Mouse (Mus musculus): Measurements from ENCODE around the gene Dnajc1. TPM values are rescaled to one million over a fixed set of nuclear protein-coding genes. Genes with fewer than 3 reads are reported as not detected.

Dnajc1 gene
- polyA plus RNA-seq, 1 experiment from 2014 or later, result 30.8 TPM

DNA sequence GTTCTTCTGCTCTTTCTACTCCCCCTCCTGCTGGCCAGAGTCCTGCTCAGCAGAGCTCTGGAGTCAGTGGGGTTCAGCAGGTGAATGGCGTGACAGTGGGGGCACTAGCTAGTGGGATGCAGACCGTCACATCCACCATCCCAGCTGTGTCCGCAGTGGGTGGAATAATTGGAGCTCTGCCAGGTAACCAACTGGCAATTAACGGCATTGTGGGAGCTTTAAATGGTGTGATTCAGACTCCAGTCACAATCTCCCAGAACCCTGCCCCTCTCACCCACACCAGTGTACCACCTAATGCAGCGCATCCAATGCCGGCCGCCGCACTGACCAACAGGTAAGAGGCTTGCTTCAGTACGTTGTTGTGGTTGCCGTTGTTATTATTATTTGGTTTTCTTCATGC lies 185.8 kb downstream of the Dnajc1 start:
- no peaks in the 10 kb centered on the region for H3K27me3 ChIP-seq (ENCODE audit: control insufficient read depth, insufficient read depth, low read length)
- H3K9me3 ChIP-seq (replicated peaks; ENCODE audit: control insufficient read depth, low read length), result no peaks in the 10 kb centered on the region
- H3K4me1 ChIP-seq (ENCODE audit: control insufficient read depth, insufficient read depth, low read length), result no peaks in the 10 kb centered on the region
- no peak overlapping the region for H3K27ac ChIP-seq (replicated peaks; ENCODE audit: low read depth, low read length)
- H3K9ac ChIP-seq (replicated peaks; ENCODE audit: low read length), result no peak overlapping the region
- H3K4me3 ChIP-seq (ENCODE audit: low read depth, low read length), result no peak overlapping the region
- peaks cover 10% of the 10 kb centered on the region for H3K36me3 ChIP-seq (replicated peaks; ENCODE audit: control insufficient read depth, insufficient read depth, low read depth, low read length)
- ATAC-seq (replicated peaks; ENCODE audit: insufficient number of reproducible peaks, low FRiP score, low TSS enrichment, low read depth), result no peak
- 92% methylated on average over 10 of the region's 10 CpGs for WGBS
- DNase-seq (ENCODE audit: low spot score), result no peak
- no peak overlapping the region for H3K4me2 ChIP-seq (ENCODE audit: low read depth, low read length)

DNA sequence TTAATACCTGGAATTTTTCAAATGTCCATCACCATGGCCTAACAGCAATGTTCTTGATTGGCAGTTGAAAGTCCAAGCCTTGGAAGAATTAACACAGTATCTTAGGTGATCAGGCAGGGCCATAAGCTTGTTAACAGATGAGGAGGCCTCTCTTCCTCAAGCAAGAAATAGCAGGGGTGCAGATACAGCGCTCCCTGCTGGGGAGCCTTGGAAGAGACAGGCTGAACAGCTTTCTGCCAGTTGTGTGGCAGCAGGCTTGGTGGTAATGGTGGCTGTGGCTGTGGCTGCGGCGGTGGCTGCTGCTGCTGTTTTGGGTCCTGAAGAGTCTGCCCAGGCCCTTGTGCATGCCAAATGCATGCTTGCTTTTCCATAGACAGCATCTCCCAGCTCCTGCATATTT lies 187.5 kb downstream of the Dnajc1 start:
- ATAC-seq (replicated peaks; ENCODE audit: insufficient number of reproducible peaks, low FRiP score, low TSS enrichment, low read depth), result no peak
- peaks cover 10% of the 10 kb centered on the region for H3K36me3 ChIP-seq (replicated peaks; ENCODE audit: control insufficient read depth, insufficient read depth, low read depth, low read length)

DNA sequence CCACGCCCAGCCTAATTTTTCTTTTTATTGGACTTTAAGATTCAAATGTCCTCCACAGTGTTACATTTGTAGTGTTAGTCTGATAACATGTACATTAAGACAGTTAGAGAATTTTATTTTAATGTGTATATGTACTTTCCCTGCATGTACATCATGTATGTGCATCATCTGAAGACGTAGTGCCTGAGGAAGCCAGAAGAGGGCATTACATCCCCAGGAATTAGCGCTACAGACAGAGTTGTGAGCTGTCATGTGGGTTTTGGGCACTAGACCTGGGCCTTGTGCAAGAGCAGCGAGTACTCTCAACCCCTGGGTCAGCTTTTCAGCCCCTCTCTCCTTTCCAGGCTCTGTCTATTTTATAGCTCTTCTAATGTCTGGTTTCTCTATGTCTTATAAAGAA lies 189.7 kb downstream of the Dnajc1 start:
- Histone ChIP-seq H3K4me1 (ENCODE audit: control insufficient read depth, insufficient read depth, low read length) (no peaks in the 10 kb centered on the region), H3K9me3 (replicated peaks; ENCODE audit: control insufficient read depth, low read length) (no peaks in the 10 kb centered on the region), H3K4me3 (ENCODE audit: low read depth, low read length) (no peak overlapping the region), H3K4me2 (ENCODE audit: low read depth, low read length) (no peak overlapping the region), H3K27ac (replicated peaks; ENCODE audit: low read depth, low read length) (no peak overlapping the region), H3K9ac (replicated peaks; ENCODE audit: low read length) (no peak overlapping the region), H3K27me3 (ENCODE audit: control insufficient read depth, insufficient read depth, low read length) (no peaks in the 10 kb centered on the region), H3K36me3 (replicated peaks; ENCODE audit: control insufficient read depth, insufficient read depth, low read depth, low read length) (peaks cover 5% of the 10 kb centered on the region)
- DNase-seq (ENCODE audit: low spot score) (no peak), ATAC-seq (replicated peaks; ENCODE audit: insufficient number of reproducible peaks, low FRiP score, low TSS enrichment, low read depth) (no peak)
- WGBS, result 92% methylated on average over 4 of the region's 4 CpGs

More for the DNA sequence above, 187.5 kb downstream of the Dnajc1 start:
- no peaks in the 10 kb centered on the region for H3K9me3 ChIP-seq (replicated peaks; ENCODE audit: control insufficient read depth, low read length)
- no peak overlapping the region for H3K27ac ChIP-seq (replicated peaks; ENCODE audit: low read depth, low read length)
- H3K27me3 ChIP-seq (ENCODE audit: control insufficient read depth, insufficient read depth, low read length), result no peaks in the 10 kb centered on the region
- WGBS, result 75% methylated on average over 3 of the region's 3 CpGs
- H3K9ac ChIP-seq (replicated peaks; ENCODE audit: low read length), result no peak overlapping the region
- H3K4me1 ChIP-seq (ENCODE audit: control insufficient read depth, insufficient read depth, low read length), result no peaks in the 10 kb centered on the region
- DNase-seq (ENCODE audit: low spot score), result peak; percentile 70
- H3K4me3 ChIP-seq (ENCODE audit: low read depth, low read length), result no peak overlapping the region
- H3K4me2 ChIP-seq (ENCODE audit: low read depth, low read length), result no peak overlapping the region

DNA sequence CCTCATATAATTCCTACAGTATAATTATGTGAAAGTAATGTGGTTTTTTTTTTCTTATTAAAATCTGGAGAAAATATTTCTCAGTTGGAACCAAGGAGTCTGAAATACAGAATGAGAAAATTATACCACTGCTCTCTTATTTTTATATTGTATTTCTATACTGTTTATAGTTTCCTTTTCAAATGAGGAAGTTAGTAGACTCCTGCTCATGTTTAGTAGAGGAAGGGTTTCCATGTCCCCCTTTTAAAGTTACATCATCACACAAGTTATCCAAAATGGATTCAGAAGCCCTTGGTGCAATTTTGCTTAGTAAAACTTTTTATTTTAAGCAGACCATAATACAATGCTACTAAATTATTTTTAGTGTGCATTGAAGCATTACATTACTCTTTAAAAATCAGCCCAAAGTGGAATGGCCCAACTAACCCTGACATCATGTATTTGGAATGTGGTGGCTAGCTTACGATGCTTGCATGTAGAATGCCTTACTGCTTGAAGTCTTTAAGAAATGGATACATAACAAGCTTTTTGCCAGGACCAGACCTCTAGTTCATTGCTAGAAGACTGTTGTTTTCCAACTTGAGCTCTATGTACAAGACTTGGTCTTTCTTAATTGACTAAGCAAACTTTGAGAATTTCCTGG lies 190.7 kb downstream of the Dnajc1 start:
- Histone ChIP-seq H3K4me1 (ENCODE audit: control insufficient read depth, insufficient read depth, low read length) (no peaks in the 10 kb centered on the region), H3K9me3 (replicated peaks; ENCODE audit: control insufficient read depth, low read length) (no peaks in the 10 kb centered on the region), H3K4me3 (ENCODE audit: low read depth, low read length) (no peak overlapping the region), H3K4me2 (ENCODE audit: low read depth, low read length) (no peak overlapping the region), H3K27me3 (ENCODE audit: control insufficient read depth, insufficient read depth, low read length) (no peaks in the 10 kb centered on the region), H3K9ac (replicated peaks; ENCODE audit: low read length) (no peak overlapping the region), H3K27ac (replicated peaks; ENCODE audit: low read depth, low read length) (no peak overlapping the region), H3K36me3 (replicated peaks; ENCODE audit: control insufficient read depth, insufficient read depth, low read depth, low read length) (peaks cover 2% of the 10 kb centered on the region; the same call in 1 of the 2 replicates)
- DNase-seq (ENCODE audit: low spot score), result no peak
- 78% methylated on average over 1 of the region's 1 CpGs for WGBS
- ATAC-seq (replicated peaks; ENCODE audit: insufficient number of reproducible peaks, low FRiP score, low TSS enrichment, low read depth), result no peak

DNA sequence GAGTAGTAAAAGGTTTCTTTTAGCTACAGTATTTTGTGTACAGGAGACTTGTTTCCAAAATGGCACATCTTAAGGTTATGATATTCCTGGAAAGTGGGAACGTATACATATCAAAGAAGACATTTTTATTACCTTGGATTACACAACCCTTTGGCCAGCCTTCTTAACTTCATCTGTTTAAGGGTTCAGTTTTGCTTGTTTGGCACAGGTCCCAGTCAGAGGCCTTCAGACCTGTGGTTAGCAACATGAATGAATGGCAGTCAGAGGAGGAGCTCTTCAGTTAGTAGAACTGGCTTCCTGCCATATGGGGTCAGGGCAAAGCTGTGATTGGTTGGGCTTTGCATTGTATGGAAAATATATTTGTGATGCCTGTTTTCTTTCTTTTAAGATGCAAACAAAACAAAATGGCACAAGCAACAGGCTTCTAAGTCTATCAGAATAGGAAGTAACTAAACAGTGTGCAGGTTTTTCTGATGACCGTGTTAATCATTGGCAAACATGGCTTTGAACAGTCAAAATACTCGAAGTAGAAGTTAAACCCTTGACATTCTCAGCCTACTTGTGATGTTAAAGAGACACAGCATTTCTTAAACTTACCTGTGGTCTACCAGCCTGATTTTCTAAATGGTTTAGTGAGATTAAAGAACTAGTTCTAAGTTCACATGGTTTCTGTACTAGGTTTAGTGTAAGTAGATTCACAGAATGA lies 196.8 kb downstream of the Dnajc1 start:
- WGBS, result 88% methylated on average over 3 of the region's 3 CpGs
- Histone ChIP-seq H3K4me3 (ENCODE audit: low read depth, low read length) (no peak overlapping the region), H3K4me1 (ENCODE audit: control insufficient read depth, insufficient read depth, low read length) (no peaks in the 10 kb centered on the region), H3K27ac (replicated peaks; ENCODE audit: low read depth, low read length) (no peak overlapping the region), H3K9me3 (replicated peaks; ENCODE audit: control insufficient read depth, low read length) (no peaks in the 10 kb centered on the region), H3K9ac (replicated peaks; ENCODE audit: low read length) (no peak overlapping the region), H3K27me3 (ENCODE audit: control insufficient read depth, insufficient read depth, low read length) (no peaks in the 10 kb centered on the region), H3K4me2 (ENCODE audit: low read depth, low read length) (no peak overlapping the region), H3K36me3 (replicated peaks; ENCODE audit: control insufficient read depth, insufficient read depth, low read depth, low read length) (no peaks in the 10 kb centered on the region)
- ATAC-seq (replicated peaks; ENCODE audit: insufficient number of reproducible peaks, low FRiP score, low TSS enrichment, low read depth) (no peak), DNase-seq (ENCODE audit: low spot score) (no peak)

DNA sequence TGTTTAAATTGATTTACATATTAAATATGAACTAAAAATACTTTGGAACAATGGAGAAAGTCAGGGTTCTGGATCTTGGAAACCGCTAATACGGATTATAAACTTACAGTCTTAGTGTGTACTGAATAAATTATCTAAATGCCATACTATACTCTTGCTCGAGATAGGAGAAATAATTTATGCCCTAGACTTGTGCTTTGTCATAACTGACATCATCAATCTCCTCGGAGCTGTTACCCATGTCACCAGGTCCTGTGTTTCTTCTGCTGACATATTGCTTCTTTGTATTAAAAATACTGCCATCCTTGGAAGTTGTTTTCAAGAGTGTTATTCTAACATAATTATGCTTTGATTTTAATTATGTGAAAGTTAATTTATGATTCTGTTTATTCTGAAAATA lies 197.3 kb downstream of the Dnajc1 start:
- Histone ChIP-seq H3K27ac (replicated peaks; ENCODE audit: low read depth, low read length) (no peak overlapping the region), H3K4me1 (ENCODE audit: control insufficient read depth, insufficient read depth, low read length) (no peaks in the 10 kb centered on the region), H3K4me3 (ENCODE audit: low read depth, low read length) (no peak overlapping the region), H3K9ac (replicated peaks; ENCODE audit: low read length) (no peak overlapping the region), H3K27me3 (ENCODE audit: control insufficient read depth, insufficient read depth, low read length) (no peaks in the 10 kb centered on the region), H3K36me3 (replicated peaks; ENCODE audit: control insufficient read depth, insufficient read depth, low read depth, low read length) (no peaks in the 10 kb centered on the region), H3K9me3 (replicated peaks; ENCODE audit: control insufficient read depth, low read length) (no peaks in the 10 kb centered on the region), H3K4me2 (ENCODE audit: low read depth, low read length) (no peak overlapping the region)
- WGBS, result 91% methylated on average over 4 of the region's 4 CpGs
- DNase-seq (ENCODE audit: low spot score) (no peak), ATAC-seq (replicated peaks; ENCODE audit: insufficient number of reproducible peaks, low FRiP score, low TSS enrichment, low read depth) (no peak)

DNA sequence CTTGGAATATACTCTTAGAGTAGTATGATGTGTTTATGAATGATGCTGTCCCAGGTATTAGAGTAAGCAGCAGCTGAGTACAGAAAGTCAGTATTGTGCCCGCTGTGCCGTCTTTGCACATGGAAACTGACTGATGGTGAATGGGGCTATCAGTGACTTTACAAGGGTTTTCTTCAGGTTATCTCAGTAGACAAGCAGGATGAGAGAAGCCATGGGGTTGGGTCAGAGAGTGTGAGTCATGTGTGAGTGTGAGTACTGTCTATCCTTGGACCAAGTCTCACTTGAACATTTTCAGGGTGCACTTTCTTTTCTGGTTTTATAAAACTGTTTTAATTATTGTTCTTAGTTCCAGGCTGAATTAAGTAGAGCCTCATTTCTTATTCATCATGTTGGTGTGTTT lies 204.3 kb downstream of the Dnajc1 start:
- H3K9me3 ChIP-seq (replicated peaks; ENCODE audit: control insufficient read depth, low read length), result no peaks in the 10 kb centered on the region
- H3K27ac ChIP-seq (replicated peaks; ENCODE audit: low read depth, low read length), result no peak overlapping the region
- no peak overlapping the region for H3K4me3 ChIP-seq (ENCODE audit: low read depth, low read length)
- no peaks in the 10 kb centered on the region for H3K4me1 ChIP-seq (ENCODE audit: control insufficient read depth, insufficient read depth, low read length)
- no peak overlapping the region for H3K9ac ChIP-seq (replicated peaks; ENCODE audit: low read length)
- no peak overlapping the region for H3K4me2 ChIP-seq (ENCODE audit: low read depth, low read length)
- no peaks in the 10 kb centered on the region for H3K36me3 ChIP-seq (replicated peaks; ENCODE audit: control insufficient read depth, insufficient read depth, low read depth, low read length)
- H3K27me3 ChIP-seq (ENCODE audit: control insufficient read depth, insufficient read depth, low read length), result no peaks in the 10 kb centered on the region
- ATAC-seq (replicated peaks; ENCODE audit: insufficient number of reproducible peaks, low FRiP score, low TSS enrichment, low read depth) (no peak), DNase-seq (ENCODE audit: low spot score) (no peak)
- WGBS, result 94% methylated on average over 2 of the region's 2 CpGs

DNA sequence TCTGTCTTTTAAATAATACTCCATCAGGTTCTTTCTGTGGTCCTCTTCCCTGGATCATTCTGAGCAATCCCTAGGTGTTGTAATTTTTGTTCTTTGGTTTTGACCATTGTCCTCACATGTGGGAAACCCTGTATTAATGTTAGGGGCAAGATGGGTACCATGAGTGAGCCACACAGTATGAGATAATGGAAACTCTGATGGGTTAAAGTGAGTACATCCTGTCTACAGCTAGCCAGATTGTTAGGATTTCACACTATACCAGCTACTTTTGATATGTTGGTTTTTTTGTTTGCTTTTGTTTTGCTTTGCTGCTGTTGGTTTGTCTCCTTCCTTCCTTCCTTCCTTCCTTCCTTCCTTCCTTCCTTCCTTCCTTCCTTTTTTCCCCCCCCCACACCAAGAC lies 209.6 kb downstream of the Dnajc1 start:
- Histone ChIP-seq H3K4me1 (ENCODE audit: control insufficient read depth, insufficient read depth, low read length) (no peaks in the 10 kb centered on the region), H3K9me3 (replicated peaks; ENCODE audit: control insufficient read depth, low read length) (no peaks in the 10 kb centered on the region), H3K36me3 (replicated peaks; ENCODE audit: control insufficient read depth, insufficient read depth, low read depth, low read length) (no peaks in the 10 kb centered on the region), H3K4me2 (ENCODE audit: low read depth, low read length) (no peak overlapping the region), H3K27me3 (ENCODE audit: control insufficient read depth, insufficient read depth, low read length) (no peaks in the 10 kb centered on the region), H3K9ac (replicated peaks; ENCODE audit: low read length) (no peak overlapping the region), H3K27ac (replicated peaks; ENCODE audit: low read depth, low read length) (no peak overlapping the region), H3K4me3 (ENCODE audit: low read depth, low read length) (no peak overlapping the region)
- ATAC-seq (replicated peaks; ENCODE audit: insufficient number of reproducible peaks, low FRiP score, low TSS enrichment, low read depth), result no peak
- DNase-seq (ENCODE audit: low spot score), result no peak

All from embryonic facial prominence, embryonic 11.5 days (tissue).